Mouse (Mus musculus): ENCODE data around the gene B3galt5. TPM values are rescaled to one million over a fixed set of nuclear protein-coding genes. Genes with fewer than 3 reads are reported as not detected.

B3galt5 gene
- polyA plus RNA-seq, 1 experiment: 15.3 TPM

DNA sequence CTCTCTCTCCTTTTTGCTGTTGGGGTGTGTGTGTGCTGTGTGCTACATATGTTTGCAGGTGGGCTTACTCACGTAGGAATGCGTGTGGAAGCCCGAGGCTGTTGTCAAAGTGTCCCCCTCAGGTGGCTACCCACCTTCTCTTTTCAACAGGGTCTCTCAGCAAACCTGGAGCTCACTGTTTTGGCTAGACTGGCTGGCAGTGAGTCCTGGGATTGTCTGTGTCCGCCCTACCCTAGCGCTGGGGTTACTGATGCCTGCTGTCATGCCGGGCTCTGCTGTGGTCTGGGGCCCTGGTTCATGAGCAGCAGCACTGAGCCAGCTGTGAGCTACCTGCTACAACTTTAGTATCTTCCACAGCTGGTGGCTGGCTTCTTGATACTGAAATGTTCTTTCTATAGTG is 8.9 kb downstream of the B3galt5 start:
- no peak for TF ChIP-seq CTCF (IDR thresholded peaks at IDR 0.05; ENCODE audit: extremely low read depth, insufficient read depth, low read length)
- TF ChIP-seq POLR2A (IDR thresholded peaks at IDR 0.05; ENCODE audit: extremely low read depth, insufficient read depth, low read length): no peak
- no peak overlapping the region for H3K4me3 ChIP-seq (ENCODE audit: insufficient read depth, low read length)
- H3K4me1 ChIP-seq (ENCODE audit: control insufficient read depth, insufficient read depth, low read length): no peaks in the 10 kb centered on the region
- no peak overlapping the region for H3K27ac ChIP-seq (ENCODE audit: insufficient read depth, low read length)

DNA sequence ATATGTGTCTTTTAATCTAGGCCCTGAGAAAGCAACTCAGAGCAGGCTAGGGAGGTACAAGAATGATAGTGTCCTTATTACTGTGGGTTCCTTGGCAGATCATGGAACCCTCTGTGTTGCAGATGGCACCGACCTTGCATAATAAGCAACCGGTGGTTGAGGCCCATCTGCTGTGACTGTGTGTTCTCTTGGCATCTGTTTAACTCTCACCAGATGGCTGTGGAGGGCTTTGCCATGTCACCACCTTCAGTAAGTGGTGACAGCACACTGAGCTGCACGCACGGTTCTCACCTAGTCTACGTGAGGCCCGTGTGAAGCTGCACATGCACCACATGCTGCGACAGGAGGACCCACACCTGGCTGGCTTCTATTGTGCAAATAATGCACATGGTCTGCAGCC is 14.0 kb downstream of the B3galt5 start:
- TF ChIP-seq POLR2A (IDR thresholded peaks at IDR 0.05; ENCODE audit: extremely low read depth, insufficient read depth, low read length): no peak

DNA sequence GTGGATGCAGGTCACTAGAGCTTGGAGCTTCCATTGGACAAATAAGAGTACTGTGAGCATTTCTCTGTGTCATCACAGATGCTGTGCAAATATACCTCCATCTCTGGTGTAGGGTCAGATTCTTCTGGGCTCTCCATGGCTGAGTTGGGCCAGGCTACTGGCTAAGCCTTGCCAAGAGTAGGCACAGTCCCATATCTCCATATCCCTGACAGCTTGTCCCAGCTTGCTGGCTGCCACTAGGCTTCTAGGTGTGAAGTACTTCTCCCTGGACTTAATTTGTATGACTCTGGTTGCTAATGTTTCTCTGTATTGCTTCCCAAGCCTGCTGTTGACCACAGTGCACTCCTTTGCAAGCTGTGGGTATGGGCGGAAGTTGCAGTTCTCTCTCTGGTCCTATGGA is 16.5 kb downstream of the B3galt5 start:
- no peaks in the 10 kb centered on the region for H3K4me1 ChIP-seq (ENCODE audit: control insufficient read depth, insufficient read depth, low read length)
- H3K27ac ChIP-seq (ENCODE audit: insufficient read depth, low read length): no peak overlapping the region
- TF ChIP-seq CTCF (IDR thresholded peaks at IDR 0.05; ENCODE audit: extremely low read depth, insufficient read depth, low read length): no peak
- no peak for TF ChIP-seq POLR2A (IDR thresholded peaks at IDR 0.05; ENCODE audit: extremely low read depth, insufficient read depth, low read length)

More for the DNA sequence above, 14.0 kb downstream of the B3galt5 start:
- Histone ChIP-seq H3K4me3 (ENCODE audit: insufficient read depth, low read length) (no peak overlapping the region), H3K27ac (ENCODE audit: insufficient read depth, low read length) (no peak overlapping the region), H3K4me1 (ENCODE audit: control insufficient read depth, insufficient read depth, low read length) (no peaks in the 10 kb centered on the region)

DNA sequence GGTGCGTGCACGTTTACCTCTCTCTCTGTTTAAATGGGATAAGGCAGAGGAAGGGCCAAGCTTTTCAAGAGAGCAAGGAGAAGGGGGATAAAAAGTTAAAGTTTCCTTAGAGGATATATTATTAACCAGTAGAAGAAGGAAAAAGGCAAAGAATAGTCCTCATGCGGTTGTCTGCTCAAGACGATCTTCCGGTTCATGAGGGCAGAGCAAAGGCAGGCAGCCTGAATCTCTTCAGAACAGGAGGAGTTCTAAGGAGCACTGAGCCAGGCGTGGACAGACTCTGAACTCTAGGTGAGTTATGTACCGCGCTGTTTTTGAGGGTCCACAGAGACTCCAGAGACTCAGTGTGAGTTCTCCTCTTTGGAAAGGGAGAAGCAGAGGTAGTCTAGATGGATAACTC is 22.8 kb downstream of the B3galt5 start:
- no peak overlapping the region for H3K4me3 ChIP-seq (ENCODE audit: insufficient read depth, low read length)
- TF ChIP-seq CTCF (IDR thresholded peaks at IDR 0.05; ENCODE audit: extremely low read depth, insufficient read depth, low read length): no peak
- no peak overlapping the region for H3K27ac ChIP-seq (ENCODE audit: insufficient read depth, low read length)
- no peaks in the 10 kb centered on the region for H3K4me1 ChIP-seq (ENCODE audit: control insufficient read depth, insufficient read depth, low read length)

More for the DNA sequence above, 16.5 kb downstream of the B3galt5 start:
- H3K4me3 ChIP-seq (ENCODE audit: insufficient read depth, low read length): no peak overlapping the region

DNA sequence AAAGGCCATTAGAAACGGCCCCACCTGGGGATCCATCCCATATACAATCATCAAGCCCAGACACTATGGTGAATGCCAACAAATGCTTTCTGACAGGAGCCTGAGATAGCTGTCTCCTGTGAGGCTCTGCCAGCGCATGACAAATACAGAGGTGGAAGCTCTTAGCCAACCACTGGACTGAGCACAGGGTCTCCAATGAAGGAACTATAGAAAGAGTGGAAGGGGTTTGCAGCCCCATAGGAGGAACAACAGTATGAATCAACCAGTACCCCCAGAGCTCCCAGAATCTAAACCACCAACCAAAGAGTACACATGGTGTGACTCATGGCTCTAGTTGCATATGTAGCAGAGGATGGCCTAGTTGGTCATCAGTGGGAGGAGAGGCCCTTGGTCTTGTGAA is 36.1 kb downstream of the B3galt5 start:
- Histone ChIP-seq H3K4me1 (ENCODE audit: control insufficient read depth, insufficient read depth, low read length) (no peaks in the 10 kb centered on the region), H3K4me3 (ENCODE audit: insufficient read depth, low read length) (no peak overlapping the region), H3K27ac (ENCODE audit: insufficient read depth, low read length) (no peak overlapping the region)
- TF ChIP-seq CTCF (IDR thresholded peaks at IDR 0.05; ENCODE audit: extremely low read depth, insufficient read depth, low read length) (no peak), POLR2A (IDR thresholded peaks at IDR 0.05; ENCODE audit: extremely low read depth, insufficient read depth, low read length) (no peak)

DNA sequence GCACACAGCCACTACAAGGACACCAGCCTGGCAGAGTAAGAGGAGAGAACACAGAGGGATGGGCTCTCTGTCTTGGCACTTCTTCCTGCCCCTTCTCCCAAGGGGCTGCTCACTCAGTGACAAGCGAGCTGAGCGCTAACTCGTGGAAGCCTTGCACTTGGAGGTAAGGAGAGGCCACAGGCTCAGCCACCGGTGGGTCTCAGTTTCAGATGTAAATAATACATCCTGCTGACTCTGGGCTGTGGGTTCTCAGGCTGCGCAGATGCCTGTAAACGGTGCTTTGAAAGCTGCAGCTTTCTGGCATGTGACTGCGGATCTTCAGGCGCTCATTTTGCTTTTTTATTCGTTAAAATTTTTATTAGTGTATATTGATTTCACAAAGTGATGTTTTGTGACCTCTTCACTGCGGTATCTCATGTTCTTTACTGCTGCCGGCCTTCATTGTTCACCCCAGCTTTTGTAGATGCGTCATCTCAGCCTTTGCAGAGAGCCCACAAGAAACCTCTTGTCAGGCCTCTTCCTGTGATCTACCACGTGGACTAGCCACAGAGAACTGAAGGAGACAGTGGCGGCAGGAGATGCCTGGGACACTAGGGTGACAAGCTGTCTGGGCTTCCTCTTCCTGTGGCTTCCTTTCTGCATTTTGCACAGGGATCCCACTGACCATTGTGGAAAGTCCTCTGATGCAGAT is 37.5 kb downstream of the B3galt5 start:
- no peaks in the 10 kb centered on the region for H3K4me1 ChIP-seq (ENCODE audit: control insufficient read depth, insufficient read depth, low read length)
- H3K27ac ChIP-seq (ENCODE audit: insufficient read depth, low read length): no peak overlapping the region; the same call in 1 of the 2 replicates
- 0 out of 2 replicates have a peak overlapping the region, but pooled peaks have one; percentile 23 for H3K4me3 ChIP-seq (ENCODE audit: insufficient read depth, low read length)
- TF ChIP-seq POLR2A (IDR thresholded peaks at IDR 0.05; ENCODE audit: extremely low read depth, insufficient read depth, low read length): no peak
- TF ChIP-seq CTCF (IDR thresholded peaks at IDR 0.05; ENCODE audit: extremely low read depth, insufficient read depth, low read length): no peak

DNA sequence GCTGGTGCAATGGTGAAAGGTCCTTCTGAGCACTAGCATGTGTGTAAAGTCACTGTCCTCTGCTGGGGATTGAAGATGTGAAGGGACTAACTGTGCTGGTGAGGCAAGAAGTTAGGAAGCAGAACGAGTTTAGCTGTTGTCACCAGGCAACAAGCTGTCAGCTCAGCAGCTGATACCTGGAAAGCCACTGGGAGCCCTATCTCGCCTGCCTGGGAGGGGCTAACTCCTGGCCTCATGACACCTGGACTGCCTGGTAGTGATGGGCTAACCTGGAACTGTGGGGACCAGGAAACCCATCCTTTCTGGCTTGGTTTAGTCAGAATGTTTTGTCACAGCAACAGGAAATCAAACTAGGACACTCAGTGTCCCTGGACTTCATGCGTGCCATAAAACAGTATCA is 41.0 kb downstream of the B3galt5 start:
- 0 out of 2 replicates have a peak, but pooled peaks cover 3% of the 10 kb centered on the region for H3K4me1 ChIP-seq (ENCODE audit: control insufficient read depth, insufficient read depth, low read length)
- no peak overlapping the region for H3K4me3 ChIP-seq (ENCODE audit: insufficient read depth, low read length)
- TF ChIP-seq POLR2A (IDR thresholded peaks at IDR 0.05; ENCODE audit: extremely low read depth, insufficient read depth, low read length) (no peak), CTCF (IDR thresholded peaks at IDR 0.05; ENCODE audit: extremely low read depth, insufficient read depth, low read length) (no peak)
- H3K27ac ChIP-seq (ENCODE audit: insufficient read depth, low read length): no peak overlapping the region

DNA sequence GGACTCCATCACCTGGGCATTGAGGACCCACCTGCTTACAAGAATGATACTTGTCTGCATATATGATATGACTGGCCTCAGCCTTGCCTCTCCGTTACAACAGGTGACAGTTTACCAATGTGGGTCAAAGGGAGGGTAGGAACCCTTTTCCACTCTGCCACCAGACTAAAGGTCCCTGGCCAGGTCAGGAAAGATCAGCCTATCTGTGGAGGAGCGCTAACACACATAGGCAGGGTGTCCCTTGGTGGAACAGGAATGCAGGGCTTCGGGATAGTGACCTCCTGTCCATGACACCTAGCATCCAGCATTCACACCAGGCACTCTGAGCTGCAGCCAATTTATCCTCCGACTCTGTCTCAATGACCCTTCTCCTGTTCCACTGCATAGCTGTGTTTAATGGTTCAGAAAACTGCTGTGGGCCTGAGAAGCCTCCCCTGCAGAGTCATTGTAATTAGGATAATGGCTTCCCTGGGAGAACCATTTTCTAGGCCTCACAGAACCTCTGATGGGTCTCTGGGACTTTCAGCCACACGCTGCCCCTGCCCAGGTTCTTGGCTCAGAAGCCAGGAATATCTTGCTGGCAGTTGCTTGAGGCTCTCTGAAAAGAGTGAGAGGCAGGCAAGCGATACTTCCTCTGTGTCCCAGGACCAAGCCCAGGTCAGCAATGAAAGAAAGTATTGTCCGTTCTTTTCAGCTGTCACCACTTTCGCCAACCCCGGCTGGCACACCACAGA is 43.1 kb downstream of the B3galt5 start:
- H3K4me1 ChIP-seq (ENCODE audit: control insufficient read depth, insufficient read depth, low read length): 0 out of 2 replicates have a peak, but pooled peaks cover 3% of the 10 kb centered on the region
- H3K4me3 ChIP-seq (ENCODE audit: insufficient read depth, low read length): no peak overlapping the region
- TF ChIP-seq CTCF (IDR thresholded peaks at IDR 0.05; ENCODE audit: extremely low read depth, insufficient read depth, low read length) (no peak), POLR2A (IDR thresholded peaks at IDR 0.05; ENCODE audit: extremely low read depth, insufficient read depth, low read length) (no peak)
- H3K27ac ChIP-seq (ENCODE audit: insufficient read depth, low read length): 0 out of 2 replicates have a peak overlapping the region, but pooled peaks have one; percentile 35

DNA sequence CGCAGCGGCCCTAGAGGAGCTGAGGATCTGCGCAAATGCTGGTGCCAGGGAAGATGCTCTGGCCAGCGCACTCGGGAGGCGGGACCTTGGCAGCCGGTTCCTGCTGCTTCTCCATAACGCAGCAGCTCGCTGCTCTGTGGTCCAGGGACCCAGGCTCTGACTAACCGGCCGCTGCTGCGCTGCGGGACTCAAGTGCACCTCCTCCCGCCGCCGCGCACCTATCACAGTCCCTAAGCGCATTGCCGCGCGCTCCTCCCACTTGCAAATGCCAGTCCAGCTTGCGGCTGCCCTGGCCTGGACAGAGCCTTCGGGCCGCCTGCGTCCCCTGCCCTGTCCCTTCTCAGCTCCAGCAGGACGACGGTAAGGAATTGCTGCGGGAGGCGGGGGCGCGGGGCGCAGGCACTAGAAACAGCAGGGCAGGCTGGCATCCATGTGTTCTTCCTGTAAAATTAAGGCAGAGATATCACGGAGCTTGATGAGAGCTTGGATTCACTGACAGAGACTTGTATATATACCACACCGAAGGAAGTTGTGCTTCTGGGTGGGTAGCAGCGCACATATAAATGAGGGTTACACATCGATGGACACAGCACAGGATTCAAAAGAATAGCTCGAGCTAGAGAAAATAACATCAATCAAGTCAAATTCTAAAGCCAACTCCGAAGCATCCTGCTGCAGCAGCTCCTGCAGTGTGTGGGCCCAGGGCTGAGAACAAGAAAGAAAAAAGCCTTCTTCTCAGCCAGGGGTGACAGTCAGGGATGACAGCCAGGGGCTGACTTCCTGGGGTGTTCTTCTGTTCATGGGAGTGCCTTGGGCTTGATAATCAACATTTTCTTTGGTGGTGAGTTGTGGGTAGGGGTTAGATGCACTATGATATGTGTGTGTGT is 45.4 kb downstream of the B3galt5 start:
- Histone ChIP-seq H3K4me1 (ENCODE audit: control insufficient read depth, insufficient read depth, low read length) (0 out of 2 replicates have a peak, but pooled peaks cover 3% of the 10 kb centered on the region), H3K4me3 (ENCODE audit: insufficient read depth, low read length) (peak overlapping the region; percentile 41), H3K27ac (ENCODE audit: insufficient read depth, low read length) (peak overlapping the region; percentile 36)
- peak; percentile 58; the same call in 1 of the 2 replicates for TF ChIP-seq POLR2A (IDR thresholded peaks at IDR 0.05; ENCODE audit: extremely low read depth, insufficient read depth, low read length)
- TF ChIP-seq CTCF (IDR thresholded peaks at IDR 0.05; ENCODE audit: extremely low read depth, insufficient read depth, low read length): no peak
